In genomic region chr4:124843493-124843892, GRCm38 (mm10) we compare ENCODE assay signal across 9 mouse cellular contexts. TPM values are rescaled to one million over a fixed set of nuclear protein-coding genes. Genes with fewer than 3 reads are reported as not detected.
DNase-seq lines count a peak whose midpoint lies in the region; ATAC-seq and TF ChIP-seq lines count a peak whose summit lies in the region.
"Had no signal": no experiment of that assay in that cellular context is flagged by ENCODE, and none has a peak within 500 bp of the region (broad histone marks: within the 10 kb centered on the region; RNA-seq: fewer than 3 reads in every experiment).

No protein-coding gene starts in this region.

- 54% methylated on average over 11 of the region's 11 CpGs for whole genome bisulfite sequencing in hindbrain, embryonic 13.5 days
- 61% methylated on average over 11 of the region's 11 CpGs for WGBS in liver, postnatal 0 days (ENCODE audit: insufficient replicate concordance)
- WGBS in olfactory bulb, adult 2 months: 61% methylated on average over 11 of the region's 11 CpGs

- H3K4me2 ChIP-seq in CH12.LX (ENCODE audit: insufficient read depth, low read depth, poor library complexity, severe bottlenecking): no peak overlapping the region
- H3K4me2 ChIP-seq in hindbrain, embryonic 13.5 days: no peak overlapping the region
- H3K4me2 ChIP-seq in liver, postnatal 0 days (ENCODE audit: low read depth, low read length): no peak overlapping the region

- TF ChIP-seq RAD21 in CH12.LX (IDR thresholded peaks at IDR 0.05; ENCODE audit: low read depth, low read length): no peak; the same call in 1 of the 2 replicates

- peak; percentile 19 for DNase-seq in gastrocnemius, postnatal 14 days
- no peak for DNase-seq in gastrocnemius, postnatal 25 days
- peak; percentile 46 for DNase-seq in CH12.LX (ENCODE audit: extremely low read depth)
- peak; percentile 69 to 73 for DNase-seq in cerebellum, postnatal 10 days
- DNase-seq in liver, postnatal 0 days: peak; percentile 57
- DNase-seq in layer of hippocampus, postnatal 25 days (ENCODE audit: extremely low spot score in 1 of 2, low spot score in 1 of 2): no peak

- H3K79me2 ChIP-seq in CH12.LX (replicated peaks; ENCODE audit: control insufficient read depth, extremely low read depth, insufficient read depth, poor library complexity, severe bottlenecking): no peaks in the 10 kb centered on the region

- peak; percentile 62 to 76 for TF ChIP-seq CTCF in CH12.LX (conservative IDR thresholded peaks at IDR 0.05 in 1 of 2, IDR thresholded peaks at IDR 0.05 in 1 of 2; ENCODE audit: low read depth in 2 of 2, low read length in 2 of 2)
- peak; percentile 89 for TF ChIP-seq CTCF in liver, postnatal 0 days (IDR thresholded peaks at IDR 0.05; ENCODE audit: low read depth)
- peak; percentile 49; the same call in 1 of the 2 replicates for TF ChIP-seq CTCF in olfactory bulb, adult 2 months (IDR thresholded peaks at IDR 0.05; ENCODE audit: insufficient read depth, low read depth, low read length)

- no peak for TF ChIP-seq POLR2A in CH12.LX (IDR thresholded peaks at IDR 0.05; ENCODE audit: low read depth, low read length)
- no peak for TF ChIP-seq POLR2A in olfactory bulb, adult 2 months (IDR thresholded peaks at IDR 0.05; ENCODE audit: insufficient read depth, low read depth, low read length)

- in situ Hi-C loops in CH12.LX (cut with MboI; ENCODE audit: low pct_ligation_motif_present, low pct_unique_long_range_greater_than_20kb, low sequenced_read_pairs): loop anchor here (5.0 kb wide), 1 partner anchor 36 kb away; no protein-coding TSS in a partner anchor

- peak; percentile 40; the same call in 1 of the 2 replicates for ATAC-seq in hindbrain, embryonic 13.5 days (ENCODE audit: low FRiP score)
- peak; percentile 64 for ATAC-seq in liver, postnatal 0 days

- intact Hi-C loops in gastrocnemius, postnatal 14 days (cut with DNase I; ENCODE audit: low total_unique reads): loop anchor here (10.0 kb wide), 1 partner anchor 129 kb away; the partner anchor contains the start of gene Sf3a3

- peaks cover 42 to 82% of the 10 kb centered on the region in 2 experiments for H3K36me3 ChIP-seq in CH12.LX (replicated peaks in 1 of 2; ENCODE audit: control insufficient read depth in 1 of 2, insufficient read depth in 1 of 2, low read length in 1 of 2)
- H3K36me3 ChIP-seq in hindbrain, embryonic 13.5 days: peaks cover 55% of the 10 kb centered on the region
- H3K36me3 ChIP-seq in liver, postnatal 0 days (replicated peaks; ENCODE audit: insufficient read depth, low read length): peaks cover 26% of the 10 kb centered on the region

- H3K9me3 ChIP-seq in CH12.LX (replicated peaks; ENCODE audit: low read length): peaks cover 4% of the 10 kb centered on the region
- no peaks in the 10 kb centered on the region for H3K9me3 ChIP-seq in hindbrain, embryonic 13.5 days
- no peaks in the 10 kb centered on the region for H3K9me3 ChIP-seq in liver, postnatal 0 days (ENCODE audit: low read length)

- peaks cover 0 to 5% of the 10 kb centered on the region in 2 experiments; a peak in 2 of 4 replicates for H3K4me1 ChIP-seq in CH12.LX (ENCODE audit: control insufficient read depth in 1 of 2, insufficient read depth in 2 of 2)
- H3K4me1 ChIP-seq in hindbrain, embryonic 13.5 days (replicated peaks): peaks cover 15% of the 10 kb centered on the region
- H3K4me1 ChIP-seq in liver, postnatal 0 days (ENCODE audit: insufficient read depth): no peaks in the 10 kb centered on the region
- 0 out of 2 replicates have a peak, but pooled peaks cover 6% of the 10 kb centered on the region for H3K4me1 ChIP-seq in olfactory bulb, adult 2 months (ENCODE audit: control insufficient read depth, insufficient read depth, low read length)

- dilution Hi-C loops in CH12.LX (cut with MboI; ENCODE audit: extremely low pct_ligation_motif_present, extremely low pct_unique_long_range_greater_than_20kb, low sequenced_read_pairs): no loop called here

- no peak for TF ChIP-seq EP300 in CH12.LX (IDR thresholded peaks at IDR 0.05; ENCODE audit: low read length)
- no peak for TF ChIP-seq EP300 in liver, postnatal 0 days (IDR thresholded peaks at IDR 0.05; ENCODE audit: low read depth)

- no peaks in the 10 kb centered on the region for H3K27me3 ChIP-seq in CH12.LX (replicated peaks)
- H3K27me3 ChIP-seq in hindbrain, embryonic 13.5 days: no peaks in the 10 kb centered on the region
- H3K27me3 ChIP-seq in liver, postnatal 0 days (ENCODE audit: insufficient read depth, low read length): no peaks in the 10 kb centered on the region

- no peak overlapping the region for H3K9ac ChIP-seq in CH12.LX (ENCODE audit: insufficient read depth, low read depth)
- no peak overlapping the region for H3K9ac ChIP-seq in hindbrain, embryonic 13.5 days
- no peak overlapping the region for H3K9ac ChIP-seq in liver, postnatal 0 days (replicated peaks)

- H3K4me3 ChIP-seq in CH12.LX (replicated peaks in 1 of 3; ENCODE audit: low read depth in 2 of 3, low read length in 2 of 3, poor library complexity in 1 of 3): no peak overlapping the region
- no peak overlapping the region for H3K4me3 ChIP-seq in hindbrain, embryonic 13.5 days
- no peak overlapping the region for H3K4me3 ChIP-seq in liver, postnatal 0 days (ENCODE audit: low read depth, low read length)
- no peak overlapping the region for H3K4me3 ChIP-seq in olfactory bulb, adult 2 months (ENCODE audit: insufficient read depth, low read depth, low read length)

- H3K27ac ChIP-seq in CH12.LX (ENCODE audit: insufficient read depth, low read depth): no peak overlapping the region
- H3K27ac ChIP-seq in hindbrain, embryonic 13.5 days: no peak overlapping the region
- H3K27ac ChIP-seq in liver, postnatal 0 days (ENCODE audit: low read depth): no peak overlapping the region
- H3K27ac ChIP-seq in olfactory bulb, adult 2 months (ENCODE audit: insufficient read depth, low read depth, low read length): no peak overlapping the region
- H3K27ac ChIP-seq: macrophage had no signal

TF ChIP-seq in CH12.LX, 34 proteins besides CTCF, POLR2A, EP300 and RAD21 (continues in another document):
- TF ChIP-seq ZKSCAN1 (IDR thresholded peaks at IDR 0.05; ENCODE audit: borderline replicate concordance, low read depth, low read length): no peak

RNA-seq across cellular contexts. Expression of gene Yrdc, which starts 7.0 kb away (rescaled TPM):
- 1 to 10 TPM; 7.9 to 8.4 TPM for total RNA-seq in gastrocnemius, postnatal 14 days (2021)
- 10 to 100 TPM in 1 of 2 experiments, 1 to 10 TPM in 1; 6.4 to 10.9 TPM for total RNA-seq in gastrocnemius, postnatal 25 days (2021)
- total RNA-seq in CH12.LX (2012; rRNA removed): 87.6 and 96.8 TPM in 2 replicates
- total RNA-seq in CH12.LX (2014; rRNA removed): 160 and 171 TPM in 2 replicates
- polyA plus RNA-seq in CH12.LX (2012; ENCODE audit: insufficient read length, low read depth): 86.7 and 86.8 TPM in 2 replicates
- 40.5 and 41.1 TPM in 2 replicates for polyA plus RNA-seq in hindbrain, embryonic 13.5 days (2015; fragmentation: Nextera tagmentation; extraction: Ambion mirVana)
- 15.4 and 18.4 TPM in 2 replicates for polyA plus RNA-seq in liver, postnatal 0 days (2015; fragmentation: Nextera tagmentation; extraction: Ambion mirVana)
- polyA plus RNA-seq in olfactory bulb, adult 2 months (2012; ENCODE audit: insufficient read depth, insufficient read length, low replicate concordance, missing spikeins): not detected in 2 replicates
- total RNA-seq in layer of hippocampus, postnatal 25 days (2021): 10 to 100 TPM; 31.6 to 32.3 TPM

RNA-seq across cellular contexts. Expression of gene 1110065P20Rik, which starts 7.5 kb away (rescaled TPM):
- 10 to 100 TPM; 20.2 to 21.4 TPM for total RNA-seq in gastrocnemius, postnatal 14 days (2021)
- total RNA-seq in gastrocnemius, postnatal 25 days (2021): 10 to 100 TPM; 17.1 to 21.0 TPM
- total RNA-seq in CH12.LX (2012; rRNA removed): 29.0 and 32.0 TPM in 2 replicates
- 22.6 and 28.5 TPM in 2 replicates for total RNA-seq in CH12.LX (2014; rRNA removed)
- polyA plus RNA-seq in CH12.LX (2012; ENCODE audit: insufficient read length, low read depth): 16.7 and 20.4 TPM in 2 replicates
- 77.8 and 84.4 TPM in 2 replicates for polyA plus RNA-seq in hindbrain, embryonic 13.5 days (2015; fragmentation: Nextera tagmentation; extraction: Ambion mirVana)
- polyA plus RNA-seq in liver, postnatal 0 days (2015; fragmentation: Nextera tagmentation; extraction: Ambion mirVana): 19.1 and 23.8 TPM in 2 replicates
- not detected in 2 replicates for polyA plus RNA-seq in olfactory bulb, adult 2 months (2012; ENCODE audit: insufficient read depth, insufficient read length, low replicate concordance, missing spikeins)
- total RNA-seq in layer of hippocampus, postnatal 25 days (2021): 100 to 1,000 TPM in 1 of 2 experiments, 10 to 100 TPM in 1; 88.5 to 105 TPM

RNA-seq across cellular contexts. Expression of gene Maneal, which starts 18.5 kb away (rescaled TPM):
- total RNA-seq in gastrocnemius, postnatal 14 days (2021): under 1 TPM; 0.16 TPM
- under 1 TPM; 0.18 to 0.35 TPM for total RNA-seq in gastrocnemius, postnatal 25 days (2021)
- total RNA-seq in CH12.LX (2012; rRNA removed): 0.08 and 0.13 TPM in 2 replicates
- not detected in 2 replicates for total RNA-seq in CH12.LX (2014; rRNA removed)
- not detected in 2 replicates for polyA plus RNA-seq in CH12.LX (2012; ENCODE audit: insufficient read length, low read depth)
- 8.1 and 8.8 TPM in 2 replicates for polyA plus RNA-seq in hindbrain, embryonic 13.5 days (2015; fragmentation: Nextera tagmentation; extraction: Ambion mirVana)
- polyA plus RNA-seq in liver, postnatal 0 days (2015; fragmentation: Nextera tagmentation; extraction: Ambion mirVana): not detected in 2 replicates
- polyA plus RNA-seq in olfactory bulb, adult 2 months (2012; ENCODE audit: insufficient read depth, insufficient read length, low replicate concordance, missing spikeins): not detected in 2 replicates
- total RNA-seq in layer of hippocampus, postnatal 25 days (2021): 10 to 100 TPM; 50.0 to 53.1 TPM

RNA-seq across cellular contexts. Expression of gene Epha10, which starts 37.2 kb away (rescaled TPM):
- total RNA-seq in gastrocnemius, postnatal 14 days (2021): not detected
- total RNA-seq in gastrocnemius, postnatal 25 days (2021): not detected
- total RNA-seq in CH12.LX (2012; rRNA removed) (not detected in 2 replicates), CH12.LX (2014; rRNA removed) (not detected in 2 replicates)
- polyA plus RNA-seq in CH12.LX (2012; ENCODE audit: insufficient read length, low read depth): not detected in 2 replicates
- 5.4 and 6.2 TPM in 2 replicates for polyA plus RNA-seq in hindbrain, embryonic 13.5 days (2015; fragmentation: Nextera tagmentation; extraction: Ambion mirVana)
- polyA plus RNA-seq in liver, postnatal 0 days (2015; fragmentation: Nextera tagmentation; extraction: Ambion mirVana): 0.04 TPM in 1 of 2 replicates, not detected in the other
- polyA plus RNA-seq in olfactory bulb, adult 2 months (2012; ENCODE audit: insufficient read depth, insufficient read length, low replicate concordance, missing spikeins): not detected in 2 replicates
- total RNA-seq in layer of hippocampus, postnatal 25 days (2021): 10 to 100 TPM; 25.8 to 30.6 TPM
- polyA plus RNA-seq: macrophage had no signal

RNA-seq across cellular contexts. Expression of gene Mtf1, which starts 41.6 kb away (rescaled TPM):
- total RNA-seq in gastrocnemius, postnatal 14 days (2021): 10 to 100 TPM in 1 of 2 experiments, 1 to 10 TPM in 1; 8.0 to 10.7 TPM
- 10 to 100 TPM; 11.4 to 13.1 TPM for total RNA-seq in gastrocnemius, postnatal 25 days (2021)
- 9.8 and 12.6 TPM in 2 replicates for total RNA-seq in CH12.LX (2012; rRNA removed)
- 6.8 and 9.5 TPM in 2 replicates for total RNA-seq in CH12.LX (2014; rRNA removed)
- polyA plus RNA-seq in CH12.LX (2012; ENCODE audit: insufficient read length, low read depth): 17.7 and 19.8 TPM in 2 replicates
- polyA plus RNA-seq in hindbrain, embryonic 13.5 days (2015; fragmentation: Nextera tagmentation; extraction: Ambion mirVana): 13.5 and 14.8 TPM in 2 replicates
- polyA plus RNA-seq in liver, postnatal 0 days (2015; fragmentation: Nextera tagmentation; extraction: Ambion mirVana): 9.1 and 9.8 TPM in 2 replicates
- polyA plus RNA-seq in olfactory bulb, adult 2 months (2012; ENCODE audit: insufficient read depth, insufficient read length, low replicate concordance, missing spikeins): not detected in 2 replicates
- 10 to 100 TPM; 26.4 to 28.8 TPM for total RNA-seq in layer of hippocampus, postnatal 25 days (2021)

Comparison
In these comparisons a context has a peak if more than half of its experiments do, and no peak if none do; other contexts are left out.
1. DNase-seq: peak in gastrocnemius, postnatal 14 days (single experiment), CH12.LX (single experiment), cerebellum, postnatal 10 days (2 of 2) and liver, postnatal 0 days (single experiment); none in gastrocnemius, postnatal 25 days (single experiment) and layer of hippocampus, postnatal 25 days (0 of 2).
2. RNA of gene Maneal, which starts 18.5 kb away (total RNA-seq): 50.0 to 53.1 TPM in layer of hippocampus, postnatal 25 days; 0.18 to 0.35 TPM in gastrocnemius, postnatal 25 days, 0.16 TPM in gastrocnemius, postnatal 14 days and 0.08 to 0.13 TPM in CH12.LX; every median in the first group is over 10 times any median in the second.
3. Peak in every context shown above with its lines, with median percentiles within 50 percentile points of each other: CTCF ChIP-seq.